Mouse (Mus musculus) myocyte (in vitro differentiated cells): Measurements from ENCODE around the gene Dapk3. TPM values are rescaled to one million over a fixed set of nuclear protein-coding genes. Genes with fewer than 3 reads are reported as not detected.

Source experiments
- H3K27me3 ChIP-seq: one replicate; pipeline ENCODE4 v1.6.1; 2011; ENCODE audit not compliant: control insufficient read depth, insufficient read depth, insufficient read length
- H3K36me3 ChIP-seq: one replicate; pipeline ENCODE4 v1.6.1; 2011; ENCODE audit not compliant: control insufficient read depth, insufficient read depth
- H3K4me2 ChIP-seq: one replicate; pipeline ENCODE4 v1.6.1; 2011; ENCODE audit warnings: low read depth, control low read depth
- H3K4me3 ChIP-seq: one replicate; pipeline ENCODE4 v1.5.1; 2011; ENCODE audit warnings: mild to moderate bottlenecking, control low read depth, moderate library complexity
- H3K79me2 ChIP-seq: one replicate; pipeline ENCODE4 v1.6.1; 2011; ENCODE audit not compliant: control insufficient read depth, insufficient read depth
- H3ac ChIP-seq: one replicate; pipeline ENCODE4 v1.6.1; 2011; ENCODE audit not compliant: control insufficient read depth, insufficient read length
- CEBPB ChIP-seq: IDR thresholded peaks from 2 replicates; pipeline ENCODE4 v1.6.1; 2011; ENCODE audit warnings: mild to moderate bottlenecking, moderate library complexity; ENCODE audit not compliant: poor library complexity, insufficient read depth, severe bottlenecking
- E2F4 ChIP-seq: IDR thresholded peaks from one replicate; pipeline ENCODE4 v1.6.1; 2011; ENCODE audit warnings: mild to moderate bottlenecking, control low read depth, moderate library complexity; ENCODE audit not compliant: insufficient read depth
- MAX ChIP-seq: IDR thresholded peaks from one replicate; pipeline ENCODE4 v1.6.1; 2011; ENCODE audit warnings: low read depth, mild to moderate bottlenecking, control low read depth
- MYOD1 ChIP-seq, 3 experiments: IDR thresholded peaks; one replicate each; pipeline ENCODE4 v1.6.1; 2011; ENCODE audit warnings: control low read depth in 2 of 3, low read depth in 2 of 3, mild to moderate bottlenecking in 2 of 3, moderate library complexity in 1 of 3; ENCODE audit not compliant: insufficient read length in 2 of 3, control insufficient read depth in 1 of 3
- MYOG ChIP-seq, 3 experiments: IDR thresholded peaks; one replicate each; pipeline ENCODE4 v1.6.1; 2011; ENCODE audit warnings: control low read depth in 2 of 3, low read depth in 2 of 3, mild to moderate bottlenecking in 2 of 3; ENCODE audit not compliant: insufficient read length in 2 of 3, control insufficient read depth in 1 of 3, insufficient read depth in 1 of 3
- POLR2A ChIP-seq: IDR thresholded peaks from one replicate; pipeline ENCODE4 v1.6.1; 2011; ENCODE audit warnings: low read depth, mild to moderate bottlenecking, control low read depth, moderate library complexity; ENCODE audit not compliant: insufficient read length
- POLR2AphosphoS2 ChIP-seq: IDR thresholded peaks from one replicate; pipeline ENCODE4 v1.6.1; 2011; ENCODE audit warnings: low read depth, control low read depth; ENCODE audit not compliant: insufficient read length
- REST ChIP-seq: IDR thresholded peaks from one replicate; pipeline ENCODE4 v1.6.1; 2011; ENCODE audit warnings: mild to moderate bottlenecking, control low read depth, moderate library complexity; ENCODE audit not compliant: insufficient read depth, insufficient read length
- SRF ChIP-seq: IDR thresholded peaks from one replicate; pipeline ENCODE4 v1.6.1; 2011; ENCODE audit warnings: low read depth; ENCODE audit not compliant: control insufficient read depth, insufficient read length
- TCF12 ChIP-seq: IDR thresholded peaks from one replicate; pipeline ENCODE4 v1.6.1; 2011; ENCODE audit warnings: mild to moderate bottlenecking, control low read depth; ENCODE audit not compliant: poor library complexity, insufficient read depth, severe bottlenecking
- TCF3 ChIP-seq: IDR thresholded peaks from one replicate; pipeline ENCODE4 v1.6.1; 2011; ENCODE audit warnings: low read depth, control low read depth; ENCODE audit not compliant: insufficient read length
- USF1 ChIP-seq: IDR thresholded peaks from one replicate; pipeline ENCODE4 v1.6.1; 2011; ENCODE audit warnings: low read depth, mild to moderate bottlenecking, control low read depth, moderate library complexity
- polyA plus RNA-seq: library from polyadenylated mRNA; unstranded; fragments of >200 nt; fragmentation: generic; extraction: Trizol; gene quantifications from one replicate; pipeline ENCODE4 v1.2.1, GENCODE M21; 2012; ENCODE audit warnings: missing spikeins

Gene Dapk3
- polyA plus RNA-seq, 1 experiment, result 120 TPM

DNA sequence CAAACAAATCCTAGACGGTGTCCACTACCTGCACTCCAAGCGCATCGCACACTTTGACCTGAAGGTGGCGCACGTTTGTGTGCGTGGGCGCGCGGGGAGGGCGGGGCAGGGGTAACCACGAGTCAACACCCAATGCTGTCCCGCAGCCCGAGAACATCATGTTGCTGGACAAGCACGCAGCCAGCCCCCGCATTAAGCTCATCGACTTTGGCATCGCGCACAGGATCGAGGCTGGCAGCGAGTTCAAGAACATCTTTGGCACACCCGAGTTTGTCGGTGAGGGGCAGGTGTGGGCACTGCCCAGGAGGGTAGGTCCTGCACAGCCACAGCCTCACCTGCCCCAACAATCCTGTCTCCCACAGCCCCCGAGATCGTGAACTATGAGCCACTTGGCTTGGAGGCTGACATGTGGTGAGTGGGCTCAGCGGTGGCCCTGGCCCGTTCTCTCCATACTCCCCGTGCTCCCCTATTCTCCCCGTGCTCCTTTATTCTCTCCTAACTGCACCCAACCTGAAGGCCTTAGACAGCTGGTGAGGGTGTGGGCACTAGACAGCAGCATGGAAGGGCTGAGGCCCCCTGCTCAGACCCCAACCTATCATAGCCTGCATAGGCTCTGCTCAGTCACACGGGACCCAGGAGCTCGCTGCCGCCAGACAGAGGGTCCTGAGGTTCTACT lies 7.6 kb downstream of the Dapk3 start:
- Histone ChIP-seq H3K4me3 (no peak overlapping the region), H3ac (no peak overlapping the region), H3K27me3 (no peaks in the 10 kb centered on the region), H3K4me2 (no peak overlapping the region), H3K79me2 (peaks cover 7% of the 10 kb centered on the region), H3K36me3 (peaks cover 5% of the 10 kb centered on the region)
- no peak for TF ChIP-seq POLR2AphosphoS2
- peak; percentile 18 for TF ChIP-seq POLR2A

DNA sequence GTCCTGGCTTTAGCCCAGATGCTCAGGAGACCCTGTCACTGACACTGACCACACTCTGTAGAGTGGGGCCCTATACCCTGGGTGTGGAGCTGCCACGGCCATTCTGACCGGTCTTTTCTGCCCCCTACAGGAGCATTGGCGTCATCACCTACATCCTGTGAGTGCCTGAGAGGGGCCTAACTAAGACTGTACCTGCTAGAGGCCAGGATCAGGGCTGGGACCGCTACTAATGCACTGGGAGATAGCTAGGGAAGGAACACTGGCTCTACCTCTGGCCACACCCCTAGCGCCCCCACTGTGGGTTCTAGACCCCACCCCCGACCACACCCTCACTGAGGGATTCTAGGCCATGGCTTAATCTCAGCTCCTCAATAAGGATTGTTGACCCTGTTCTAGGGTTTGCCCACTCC lies 8.1 kb downstream of the Dapk3 start:
- Histone ChIP-seq H3K4me2 (no peak overlapping the region), H3ac (no peak overlapping the region), H3K4me3 (no peak overlapping the region), H3K79me2 (peaks cover 4% of the 10 kb centered on the region), H3K36me3 (peaks cover 5% of the 10 kb centered on the region), H3K27me3 (no peaks in the 10 kb centered on the region)
- TF ChIP-seq E2F4 (no peak), USF1 (no peak), POLR2A (no peak), REST (no peak), CEBPB (no peak), MYOG (IDR thresholded peaks at IDR 0.05; ENCODE audit: control insufficient read depth in 1 of 3, insufficient read depth in 1 of 3, insufficient read length in 2 of 3, low read depth in 2 of 3) (no peak), MYOD1 (IDR thresholded peaks at IDR 0.05; ENCODE audit: control insufficient read depth in 1 of 3, insufficient read length in 2 of 3, low read depth in 2 of 3) (no peak), TCF3 (no peak), MAX (no peak), POLR2AphosphoS2 (no peak), SRF (no peak), TCF12 (no peak)

DNA sequence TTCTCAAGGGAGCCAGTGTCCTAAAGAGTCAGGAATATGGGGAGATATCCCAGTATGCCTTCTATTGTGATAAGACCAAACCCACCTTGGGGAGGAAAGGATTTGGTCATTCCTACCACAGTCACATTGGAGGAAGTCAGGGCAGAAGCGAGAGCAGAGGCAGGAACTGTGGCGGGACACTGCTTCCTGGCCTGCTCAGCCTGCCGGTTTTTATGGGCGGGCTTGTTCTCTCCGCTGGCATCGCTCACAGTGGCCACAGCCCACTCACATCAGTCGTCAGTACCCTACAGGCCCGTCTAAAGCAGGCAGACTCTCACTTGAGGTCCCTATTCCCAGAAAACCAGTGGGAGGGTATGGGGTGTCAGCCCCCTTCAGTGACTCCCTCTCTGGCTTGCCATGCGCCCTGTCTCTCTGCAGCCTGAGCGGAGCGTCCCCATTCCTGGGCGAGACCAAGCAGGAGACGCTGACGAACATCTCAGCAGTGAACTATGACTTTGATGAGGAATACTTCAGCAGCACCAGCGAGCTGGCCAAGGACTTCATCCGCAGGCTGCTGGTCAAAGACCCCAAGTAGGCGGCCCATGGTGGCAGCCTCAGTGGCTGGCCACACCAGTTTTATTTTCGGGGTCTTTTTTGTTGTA lies 8.7 kb downstream of the Dapk3 start:
- Histone ChIP-seq H3K79me2 (peaks cover 4% of the 10 kb centered on the region), H3K27me3 (no peaks in the 10 kb centered on the region), H3K36me3 (peaks cover 5% of the 10 kb centered on the region), H3K4me2 (peak overlapping the region; percentile 86), H3K4me3 (peak overlapping the region; percentile 15), H3ac (no peak overlapping the region)
- TF ChIP-seq SRF (no peak), POLR2AphosphoS2 (no peak), POLR2A (no peak), USF1 (no peak), CEBPB (no peak), TCF12 (no peak), MYOG (IDR thresholded peaks at IDR 0.05; ENCODE audit: control insufficient read depth in 1 of 3, insufficient read depth in 1 of 3, insufficient read length in 2 of 3, low read depth in 2 of 3) (no peak), MYOD1 (IDR thresholded peaks at IDR 0.05; ENCODE audit: control insufficient read depth in 1 of 3, insufficient read length in 2 of 3, low read depth in 2 of 3) (no peak), REST (no peak), MAX (no peak), TCF3 (no peak), E2F4 (no peak)

DNA sequence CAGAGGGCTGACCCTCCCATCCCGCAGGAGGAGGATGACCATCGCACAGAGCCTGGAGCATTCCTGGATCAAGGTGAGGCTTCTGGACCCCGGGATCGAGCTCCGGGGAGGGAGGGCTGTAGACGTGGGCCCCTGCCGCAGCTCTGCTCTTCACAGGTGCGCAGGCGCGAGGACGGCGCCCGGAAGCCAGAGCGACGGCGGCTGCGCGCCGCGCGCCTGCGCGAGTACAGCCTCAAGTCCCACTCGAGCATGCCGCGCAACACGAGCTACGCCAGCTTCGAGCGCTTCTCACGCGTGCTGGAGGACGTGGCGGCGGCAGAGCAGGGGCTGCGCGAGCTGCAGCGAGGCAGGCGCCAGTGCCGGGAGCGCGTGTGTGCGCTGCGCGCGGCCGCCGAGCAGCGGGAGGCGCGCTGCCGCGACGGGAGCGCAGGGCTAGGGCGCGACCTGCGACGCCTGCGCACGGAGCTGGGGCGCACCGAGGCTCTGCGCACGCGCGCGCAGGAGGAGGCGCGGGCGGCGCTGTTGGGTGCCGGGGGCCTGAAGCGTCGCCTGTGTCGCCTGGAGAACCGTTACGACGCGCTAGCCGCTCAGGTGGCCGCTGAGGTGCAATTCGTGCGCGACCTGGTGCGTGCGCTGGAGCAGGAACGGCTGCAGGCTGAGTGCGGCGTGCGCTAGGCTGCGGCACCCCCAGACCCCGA lies 9.6 kb downstream of the Dapk3 start:
- Histone ChIP-seq H3ac (peak overlapping the region; percentile 65), H3K27me3 (no peaks in the 10 kb centered on the region), H3K4me3 (peak overlapping the region; percentile 15), H3K79me2 (no peaks in the 10 kb centered on the region), H3K36me3 (peaks cover 5% of the 10 kb centered on the region), H3K4me2 (peak overlapping the region; percentile 86)
- no peak for TF ChIP-seq TCF12
- TF ChIP-seq POLR2AphosphoS2, result peak; percentile 95
- TF ChIP-seq MYOD1 (IDR thresholded peaks at IDR 0.05; ENCODE audit: control insufficient read depth in 1 of 3, insufficient read length in 2 of 3, low read depth in 2 of 3), result peak in 1 of 3 experiments; percentile 8
- no peak for TF ChIP-seq CEBPB
- no peak for TF ChIP-seq USF1
- TF ChIP-seq MYOG (IDR thresholded peaks at IDR 0.05; ENCODE audit: control insufficient read depth in 1 of 3, insufficient read depth in 1 of 3, insufficient read length in 2 of 3, low read depth in 2 of 3), result peak in 2 of 3 experiments; percentile 14 to 44
- TF ChIP-seq POLR2A, result peak; percentile 81

DNA sequence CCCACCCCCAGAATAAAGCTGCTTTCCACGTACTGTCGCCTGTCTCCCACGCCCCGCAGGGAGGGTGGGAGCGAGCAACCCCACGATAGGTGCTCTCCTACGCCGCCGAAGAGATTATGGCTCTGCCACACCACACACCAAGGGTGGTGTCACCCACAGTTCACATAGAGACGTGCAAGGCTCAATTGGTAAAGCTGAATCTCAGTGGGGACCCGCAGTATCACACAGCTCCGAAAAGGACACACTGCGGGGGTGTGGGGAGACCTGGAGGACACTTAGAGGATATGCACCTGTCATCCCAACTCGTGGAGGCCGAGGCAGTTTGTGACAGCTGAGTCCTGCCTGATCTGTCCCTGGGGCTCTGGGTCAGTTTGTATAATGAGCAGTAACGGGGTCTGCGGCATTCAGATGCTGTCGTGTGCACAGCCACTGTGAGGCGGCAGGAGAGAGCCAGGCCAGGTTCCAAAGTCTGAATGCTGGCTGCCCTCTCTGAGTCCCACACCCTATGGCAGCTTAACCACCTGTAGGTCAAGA lies 10.2 kb downstream of the Dapk3 start:
- no peak for TF ChIP-seq POLR2AphosphoS2
- peak; percentile 49 for TF ChIP-seq TCF3
- TF ChIP-seq MYOD1 (IDR thresholded peaks at IDR 0.05; ENCODE audit: control insufficient read depth in 1 of 3, insufficient read length in 2 of 3, low read depth in 2 of 3), result peak; percentile 45 to 98 (median 93)
- no peak for TF ChIP-seq USF1
- peak in 2 of 3 experiments; percentile 10 to 77 for TF ChIP-seq MYOG (IDR thresholded peaks at IDR 0.05; ENCODE audit: control insufficient read depth in 1 of 3, insufficient read depth in 1 of 3, insufficient read length in 2 of 3, low read depth in 2 of 3)
- peak; percentile 11 for TF ChIP-seq POLR2A
- peak overlapping the region; percentile 86 for H3K4me2 ChIP-seq
- H3K79me2 ChIP-seq, result no peaks in the 10 kb centered on the region
- H3K36me3 ChIP-seq, result peaks cover 5% of the 10 kb centered on the region
- H3ac ChIP-seq, result peak overlapping the region; percentile 65
- H3K27me3 ChIP-seq, result no peaks in the 10 kb centered on the region
- H3K4me3 ChIP-seq, result peak overlapping the region; percentile 15
